Mouse (Mus musculus) heart, embryonic 12.5 days (tissue): ENCODE measurements at regions not wholly inside any gene's neighbourhood (a gene's known extent, or its start where the extent isn't known, plus 50 kb on each side); places are given as distances from the start of the nearest gene placed in this dataset.

Experiments used
- ATAC-seq: fragments of 200-750 bp; cut with Nextera tagmentation; 2 replicates; pipeline ENCODE4 v1.8.0; 2017; ENCODE audit warnings: moderate TSS enrichment, moderate library complexity; ENCODE audit not compliant: insufficient number of reproducible peaks, low FRiP score
- H3K27ac ChIP-seq: fragments of 300-500 bp; sonication (generic); 2 replicates; pipeline ENCODE4 v1.5.1; 2016; ENCODE audit warnings: mild to moderate bottlenecking, moderate library complexity; ENCODE audit not compliant: poor library complexity, severe bottlenecking
- H3K27me3 ChIP-seq: fragments of 300-500 bp; sonication (generic); replicated peaks from 2 replicates; pipeline ENCODE4 v1.6.1; 2016; ENCODE audit warnings: mild to moderate bottlenecking, moderate library complexity
- H3K36me3 ChIP-seq: fragments of 300-500 bp; sonication (generic); 2 replicates; pipeline ENCODE4 v1.6.1; 2016; ENCODE audit warnings: mild to moderate bottlenecking, moderate library complexity
- H3K4me1 ChIP-seq: fragments of 300-500 bp; sonication (generic); replicated peaks from 2 replicates; pipeline ENCODE4 v1.6.1; 2016; ENCODE audit warnings: mild to moderate bottlenecking
- H3K4me2 ChIP-seq: fragments of 300-500 bp; sonication (generic); 2 replicates; pipeline ENCODE4 v1.6.1; 2016; ENCODE audit warnings: mild to moderate bottlenecking, moderate library complexity
- H3K4me3 ChIP-seq: fragments of 300-500 bp; sonication (generic); 2 replicates; pipeline ENCODE4 v1.5.1; 2016; ENCODE audit warnings: mild to moderate bottlenecking
- H3K9ac ChIP-seq: fragments of 300-500 bp; sonication (generic); 2 replicates; pipeline ENCODE4 v1.6.1; 2016; ENCODE audit warnings: mild to moderate bottlenecking, moderate library complexity
- H3K9me3 ChIP-seq: fragments of 300-500 bp; sonication (generic); replicated peaks from 2 replicates; pipeline ENCODE4 v1.6.1; 2016; ENCODE audit warnings: mild to moderate bottlenecking, moderate library complexity
- WGBS: fragments of 180-500 bp; shearing (Covaris S2); methylation state at CpG from one replicate; pipeline ENCODE4 v1.1.7; 2016; 5-methylcytosine and 5-hydroxymethylcytosine counted together

GRCm38 (mm10) chr3:147445066-147445844 lies 593.1 kb downstream of the Ttll7 start:
- Histone ChIP-seq H3K27me3 (no peaks in the 10 kb centered on the region), H3K4me3 (no peak overlapping the region), H3K9me3 (no peaks in the 10 kb centered on the region), H3K36me3 (no peaks in the 10 kb centered on the region), H3K27ac (no peak overlapping the region), H3K4me1 (no peaks in the 10 kb centered on the region), H3K4me2 (no peak overlapping the region), H3K9ac (no peak overlapping the region)
- WGBS = 83% methylated on average over 5 of the region's 5 CpGs
- ATAC-seq = no peak

GRCm38 (mm10) chr3:147445884-147446283 lies 593.7 kb downstream of the Ttll7 start:
- H3K9me3 ChIP-seq = no peaks in the 10 kb centered on the region
- H3K4me2 ChIP-seq = no peak overlapping the region
- WGBS = 73% methylated on average over 8 of the region's 8 CpGs
- H3K9ac ChIP-seq = no peak overlapping the region
- H3K4me1 ChIP-seq = no peaks in the 10 kb centered on the region
- no peaks in the 10 kb centered on the region for H3K36me3 ChIP-seq
- H3K4me3 ChIP-seq = no peak overlapping the region
- no peak overlapping the region for H3K27ac ChIP-seq
- H3K27me3 ChIP-seq = no peaks in the 10 kb centered on the region
- no peak for ATAC-seq

GRCm38 (mm10) chr3:147452176-147452575 lies 600.0 kb downstream of the Ttll7 start:
- H3K9ac ChIP-seq = no peak overlapping the region
- ATAC-seq = no peak
- WGBS = 72% methylated on average over 4 of the region's 4 CpGs

GRCm38 (mm10) chr3:147455383-147455782 lies 603.2 kb downstream of the Ttll7 start:
- H3K36me3 ChIP-seq = no peaks in the 10 kb centered on the region
- H3K9ac ChIP-seq = no peak overlapping the region
- no peaks in the 10 kb centered on the region for H3K27me3 ChIP-seq
- WGBS = 86% methylated on average over 3 of the region's 3 CpGs
- H3K27ac ChIP-seq = no peak overlapping the region
- no peaks in the 10 kb centered on the region for H3K9me3 ChIP-seq
- no peak overlapping the region for H3K4me3 ChIP-seq
- no peak overlapping the region for H3K4me2 ChIP-seq
- H3K4me1 ChIP-seq = no peaks in the 10 kb centered on the region
- ATAC-seq = no peak

More at GRCm38 (mm10) chr3:147452176-147452575, 600.0 kb downstream of the Ttll7 start:
- H3K4me2 ChIP-seq = no peak overlapping the region
- no peaks in the 10 kb centered on the region for H3K4me1 ChIP-seq
- no peaks in the 10 kb centered on the region for H3K27me3 ChIP-seq
- no peak overlapping the region for H3K4me3 ChIP-seq
- no peaks in the 10 kb centered on the region for H3K36me3 ChIP-seq
- H3K27ac ChIP-seq = no peak overlapping the region
- H3K9me3 ChIP-seq = no peaks in the 10 kb centered on the region

- no peak for ATAC-seq
- H3K9me3 ChIP-seq = no peaks in the 10 kb centered on the region
- H3K4me3 ChIP-seq = no peak overlapping the region
- no peak overlapping the region for H3K4me2 ChIP-seq
- no peak overlapping the region for H3K9ac ChIP-seq
- H3K27ac ChIP-seq = no peak overlapping the region
- no peaks in the 10 kb centered on the region for H3K27me3 ChIP-seq
- WGBS = 77% methylated on average over 4 of the region's 4 CpGs
- H3K36me3 ChIP-seq = no peaks in the 10 kb centered on the region
- no peaks in the 10 kb centered on the region for H3K4me1 ChIP-seq
Observed at GRCm38 (mm10) chr3:147456294-147456693, 604.1 kb downstream of the Ttll7 start.

GRCm38 (mm10) chr3:147458115-147458514 lies 605.9 kb downstream of the Ttll7 start:
- no peak for ATAC-seq
- Histone ChIP-seq H3K4me3 (no peak overlapping the region), H3K27ac (no peak overlapping the region), H3K36me3 (no peaks in the 10 kb centered on the region), H3K27me3 (no peaks in the 10 kb centered on the region), H3K4me1 (no peaks in the 10 kb centered on the region), H3K9ac (no peak overlapping the region), H3K9me3 (no peaks in the 10 kb centered on the region), H3K4me2 (no peak overlapping the region)
- 27% methylated on average over 4 of the region's 4 CpGs for WGBS

- no peaks in the 10 kb centered on the region for H3K4me1 ChIP-seq
- no peaks in the 10 kb centered on the region for H3K27me3 ChIP-seq
- H3K36me3 ChIP-seq = no peaks in the 10 kb centered on the region
- no peak overlapping the region for H3K4me3 ChIP-seq
- ATAC-seq = no peak
- WGBS = 63% methylated on average over 1 of the region's 1 CpGs
- no peak overlapping the region for H3K27ac ChIP-seq
- no peak overlapping the region for H3K9ac ChIP-seq
- no peak overlapping the region for H3K4me2 ChIP-seq
- no peaks in the 10 kb centered on the region for H3K9me3 ChIP-seq
Observed at GRCm38 (mm10) chr3:147479890-147480289, 627.7 kb downstream of the Ttll7 start.
